Mouse (Mus musculus) hindbrain, embryonic 12.5 days (tissue): ENCODE results near the gene Jmjd1c. TPM values are rescaled to one million over a fixed set of nuclear protein-coding genes. Genes with fewer than 3 reads are reported as not detected.

Source experiments
- ATAC-seq: fragments of 200-750 bp; cut with Nextera tagmentation; 2 replicates; pipeline ENCODE4 v1.8.0; 2017; ENCODE audit warnings: moderate TSS enrichment; ENCODE audit not compliant: low FRiP score
- H3K27ac ChIP-seq: fragments of 300-500 bp; sonication (generic); 2 replicates; pipeline ENCODE4 v1.5.1; 2016; ENCODE audit warnings: mild to moderate bottlenecking
- H3K27me3 ChIP-seq: fragments of 300-500 bp; sonication (generic); 2 replicates; pipeline ENCODE4 v1.6.1; 2016; ENCODE audit warnings: mild to moderate bottlenecking
- H3K36me3 ChIP-seq: fragments of 300-500 bp; sonication (generic); 2 replicates; pipeline ENCODE4 v1.6.1; 2016; ENCODE audit warnings: mild to moderate bottlenecking
- H3K4me1 ChIP-seq: fragments of 300-500 bp; sonication (generic); 2 replicates; pipeline ENCODE4 v1.6.1; 2016
- H3K4me2 ChIP-seq: fragments of 300-500 bp; sonication (generic); replicated peaks from 2 replicates; pipeline ENCODE4 v1.6.1; 2016; ENCODE audit warnings: mild to moderate bottlenecking
- H3K4me3 ChIP-seq: fragments of 300-500 bp; sonication (generic); 2 replicates; pipeline ENCODE4 v1.5.1; 2016; ENCODE audit warnings: mild to moderate bottlenecking
- H3K9ac ChIP-seq: fragments of 300-500 bp; sonication (generic); 2 replicates; pipeline ENCODE4 v1.6.1; 2016; ENCODE audit warnings: mild to moderate bottlenecking, moderate library complexity
- H3K9me3 ChIP-seq: fragments of 300-500 bp; sonication (generic); replicated peaks from 2 replicates; pipeline ENCODE4 v1.6.1; 2016; ENCODE audit warnings: mild to moderate bottlenecking
- WGBS: fragments of 180-500 bp; shearing (Covaris S2); methylation state at CpG from one replicate; pipeline ENCODE4 v1.1.7; 2016; 5-methylcytosine and 5-hydroxymethylcytosine counted together
- polyA plus RNA-seq: library from polyadenylated mRNA; unstranded; fragments of >200 nt; fragmentation: Nextera tagmentation; extraction: Ambion mirVana; gene quantifications from 2 replicates; pipeline ENCODE4 v1.2.1, GENCODE M21; 2016

The Jmjd1c gene
- polyA plus RNA-seq, 1 experiment from 2014 or later: 60.1 TPM

DNA sequence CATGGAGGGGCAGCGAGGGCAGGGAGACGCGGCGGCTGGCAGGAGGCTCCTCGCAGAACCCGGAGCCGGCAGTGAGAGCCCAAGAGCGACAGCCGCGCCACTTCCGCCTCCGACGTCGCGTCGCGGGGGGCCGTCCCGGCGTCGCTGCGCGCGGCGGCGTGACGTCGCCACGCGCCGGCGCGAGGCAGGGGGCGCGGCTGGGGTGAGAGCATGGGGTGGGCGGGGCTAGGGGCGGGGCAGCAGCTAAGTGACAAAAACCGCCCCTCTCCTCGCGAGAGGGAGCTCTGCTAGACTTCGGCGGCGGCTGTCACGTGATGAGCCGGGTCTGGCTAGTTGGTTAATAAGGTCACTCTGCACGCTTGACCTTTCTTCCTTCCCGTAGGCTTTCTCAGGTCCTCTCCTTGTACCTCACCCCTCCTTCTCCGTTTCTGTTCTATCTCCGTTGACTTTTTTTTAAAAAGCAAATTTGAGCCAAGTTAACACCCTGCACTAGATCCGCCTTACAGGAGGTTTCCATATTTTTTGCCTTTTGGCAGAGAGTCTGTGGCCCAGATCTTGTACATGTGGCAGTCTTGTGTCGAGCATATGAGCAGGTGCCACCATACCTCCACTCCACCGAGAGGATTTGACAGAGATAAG lies 189.4 kb downstream of the Jmjd1c start, which contains the start of gene Nrbf2:
Gene Nrbf2, minus strand, starts transcription at position 130 of the 639 bp plus-strand sequence.
- Histone ChIP-seq H3K4me1 (peaks cover 23% of the 10 kb centered on the region), H3K9me3 (no peaks in the 10 kb centered on the region), H3K36me3 (no peaks in the 10 kb centered on the region), H3K27me3 (no peaks in the 10 kb centered on the region), H3K4me3 (peak within 1 kb of the TSS; percentile 85), H3K4me2 (peak within 1 kb of the TSS; percentile 92), H3K9ac (peak within 1 kb of the TSS; percentile 95), H3K27ac (peak within 1 kb of the TSS; percentile 78)
- ATAC-seq: peak; percentile 88
- 4% methylated on average over 41 of the region's 52 CpGs for WGBS

DNA sequence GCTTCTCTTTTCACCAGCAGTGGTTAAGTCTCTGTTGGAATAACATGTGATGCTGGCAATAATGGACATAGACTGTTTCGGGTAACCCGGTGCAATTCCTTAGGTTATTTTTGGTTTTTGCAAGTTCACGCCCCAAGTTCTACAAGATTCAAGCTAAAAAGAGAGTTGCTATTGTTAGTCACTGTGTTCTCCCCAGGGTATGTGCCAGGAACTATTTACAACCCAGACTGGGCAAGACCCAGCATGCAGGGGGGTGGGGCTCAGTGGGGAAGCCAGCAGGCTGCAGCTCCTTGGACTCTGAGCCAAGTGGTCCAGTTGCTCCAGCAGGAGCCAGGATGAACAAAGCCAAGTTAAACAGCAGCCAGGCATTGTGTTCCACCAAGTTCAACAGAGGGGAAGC lies 192.0 kb downstream of the Jmjd1c start:
- Histone ChIP-seq H3K9me3 (no peaks in the 10 kb centered on the region), H3K36me3 (no peaks in the 10 kb centered on the region), H3K4me3 (no peak overlapping the region), H3K4me1 (peaks cover 15% of the 10 kb centered on the region), H3K9ac (no peak overlapping the region), H3K27me3 (no peaks in the 10 kb centered on the region), H3K4me2 (no peak overlapping the region), H3K27ac (no peak overlapping the region)
- ATAC-seq: no peak
- WGBS: 78% methylated on average over 3 of the region's 3 CpGs

DNA sequence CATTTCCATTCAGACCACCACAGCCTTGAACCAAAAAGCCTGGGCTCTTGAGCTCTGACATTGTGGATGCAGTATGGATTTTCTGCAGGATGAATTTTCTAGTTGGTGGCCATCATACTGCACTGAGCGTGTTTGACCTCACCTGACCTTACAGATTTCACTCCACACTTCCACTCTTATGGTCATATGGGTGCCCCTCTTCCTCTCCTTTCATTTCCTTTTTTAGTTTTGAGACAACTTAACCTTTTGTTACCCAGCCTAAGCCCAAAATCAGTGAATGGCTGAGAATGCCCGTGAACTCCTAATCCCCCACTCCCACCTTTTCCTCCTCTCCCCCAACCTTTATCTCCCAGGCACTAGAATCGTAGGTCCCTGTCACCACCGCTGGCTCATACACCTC lies 194.7 kb downstream of the Jmjd1c start:
- H3K27ac ChIP-seq: no peak overlapping the region
- H3K9ac ChIP-seq: no peak overlapping the region
- no peak overlapping the region for H3K4me2 ChIP-seq
- no peaks in the 10 kb centered on the region for H3K4me1 ChIP-seq
- ATAC-seq: no peak
- no peaks in the 10 kb centered on the region for H3K9me3 ChIP-seq
- H3K27me3 ChIP-seq: no peaks in the 10 kb centered on the region
- H3K36me3 ChIP-seq: no peaks in the 10 kb centered on the region
- WGBS: 67% methylated on average over 4 of the region's 4 CpGs
- no peak overlapping the region for H3K4me3 ChIP-seq

DNA sequence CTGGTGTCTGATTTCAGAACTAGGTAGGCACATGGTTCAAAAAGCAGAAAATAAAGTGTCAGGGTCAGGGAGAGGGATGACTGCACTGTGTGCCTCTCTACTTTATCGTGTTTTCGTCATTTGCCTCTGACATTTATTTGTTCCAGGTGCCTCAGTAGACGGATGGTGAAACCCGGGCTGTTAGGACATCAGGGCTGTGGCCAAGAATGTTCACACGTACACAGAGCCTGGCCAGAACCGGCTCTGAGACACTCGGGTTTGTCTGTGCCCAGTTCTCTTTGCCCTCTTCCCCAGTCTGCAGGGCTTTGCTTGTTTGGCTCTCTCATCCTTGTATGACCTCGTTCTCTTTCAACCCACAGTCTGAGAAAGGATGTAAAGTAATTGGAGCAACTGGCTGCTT lies 195.2 kb downstream of the Jmjd1c start:
- Histone ChIP-seq H3K27me3 (no peaks in the 10 kb centered on the region), H3K4me2 (no peak overlapping the region), H3K9me3 (no peaks in the 10 kb centered on the region), H3K9ac (no peak overlapping the region), H3K4me3 (no peak overlapping the region), H3K27ac (no peak overlapping the region), H3K4me1 (no peaks in the 10 kb centered on the region), H3K36me3 (no peaks in the 10 kb centered on the region)
- 74% methylated on average over 8 of the region's 8 CpGs for WGBS
- ATAC-seq: no peak

DNA sequence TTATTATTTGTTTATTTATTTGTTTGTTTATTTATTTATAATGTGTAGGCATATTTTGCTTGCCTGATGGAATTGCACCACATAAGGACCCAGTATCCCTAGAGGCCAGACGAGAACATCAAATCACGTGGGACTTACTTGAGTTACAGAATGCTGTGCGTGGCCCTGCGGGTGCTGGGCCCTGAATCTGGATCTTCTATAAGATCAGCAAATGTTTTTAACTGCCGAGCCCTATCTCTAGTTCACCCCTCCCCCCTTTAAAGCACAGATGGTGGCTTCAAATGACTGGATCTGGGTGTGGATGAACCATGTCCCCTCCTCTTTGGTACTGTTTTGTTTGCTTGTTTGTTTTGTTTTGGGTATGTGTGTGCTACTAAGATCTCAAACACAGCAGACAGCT lies 199.4 kb downstream of the Jmjd1c start:
- no peaks in the 10 kb centered on the region for H3K4me1 ChIP-seq
- 81% methylated on average over 5 of the region's 5 CpGs for WGBS
- no peak overlapping the region for H3K9ac ChIP-seq
- H3K9me3 ChIP-seq: no peaks in the 10 kb centered on the region
- H3K4me2 ChIP-seq: no peak overlapping the region
- no peak overlapping the region for H3K4me3 ChIP-seq
- no peak overlapping the region for H3K27ac ChIP-seq
- ATAC-seq: no peak
- no peaks in the 10 kb centered on the region for H3K36me3 ChIP-seq
- no peaks in the 10 kb centered on the region for H3K27me3 ChIP-seq

DNA sequence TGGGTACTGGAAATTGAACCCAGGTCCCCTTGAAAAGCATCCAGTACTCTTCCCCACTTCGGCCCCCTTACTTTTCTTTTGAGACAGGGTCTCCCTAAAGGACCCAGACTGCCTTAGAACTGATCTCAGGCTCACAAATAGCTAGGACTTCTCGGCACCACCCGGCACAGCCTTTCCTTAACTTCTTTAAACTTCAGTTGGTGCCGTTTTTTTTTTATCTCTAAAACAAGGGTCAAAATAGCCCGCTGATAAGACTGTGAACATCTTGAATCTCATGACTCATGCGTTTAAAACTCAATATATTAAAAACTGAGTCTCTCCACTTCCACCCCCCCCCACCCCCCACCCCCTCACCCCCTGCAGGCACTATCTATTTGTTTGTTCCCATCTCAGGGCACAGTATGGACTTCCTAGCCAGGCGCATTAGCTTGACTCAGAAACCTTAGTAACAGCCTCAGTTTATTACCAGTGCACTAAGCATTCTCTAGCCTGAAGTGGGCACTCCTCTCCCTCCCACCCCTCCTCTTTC lies 200.1 kb downstream of the Jmjd1c start:
- Histone ChIP-seq H3K36me3 (no peaks in the 10 kb centered on the region), H3K27me3 (no peaks in the 10 kb centered on the region), H3K9ac (no peak overlapping the region), H3K4me1 (no peaks in the 10 kb centered on the region), H3K27ac (no peak overlapping the region), H3K9me3 (no peaks in the 10 kb centered on the region), H3K4me2 (no peak overlapping the region), H3K4me3 (no peak overlapping the region)
- ATAC-seq: no peak
- WGBS: 89% methylated on average over 7 of the region's 7 CpGs

DNA sequence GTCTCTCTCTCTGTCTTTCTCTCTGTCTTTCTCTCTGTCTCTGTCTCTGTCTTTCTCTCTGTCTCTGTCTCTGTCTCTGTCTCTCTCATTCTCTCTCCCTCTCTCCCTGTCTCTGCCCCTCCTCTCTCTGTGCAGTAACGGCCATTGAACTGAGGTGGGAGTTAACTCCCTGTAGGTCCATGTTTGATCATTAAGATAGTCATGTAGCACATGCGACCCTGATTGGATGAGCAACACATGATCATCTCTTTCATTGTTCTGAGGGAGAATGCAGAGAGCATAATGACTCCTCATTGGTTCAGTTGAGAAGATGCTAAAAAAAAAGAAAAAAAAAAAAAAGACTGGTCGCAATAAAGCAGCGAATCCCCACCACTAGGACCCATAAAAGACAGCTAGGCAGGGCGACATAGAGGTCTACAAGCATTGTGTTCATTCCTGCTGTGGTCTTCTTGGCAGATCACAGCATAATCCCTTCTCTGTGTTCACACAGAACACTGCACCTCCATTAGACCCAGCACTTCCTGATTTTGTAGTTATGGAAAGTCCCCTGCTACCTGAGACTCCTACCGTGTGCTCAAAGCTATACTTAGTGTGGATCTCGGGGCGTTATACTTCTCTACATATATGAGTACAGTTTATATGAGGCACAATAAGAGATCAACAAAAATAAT lies 200.7 kb downstream of the Jmjd1c start:
- Histone ChIP-seq H3K36me3 (no peaks in the 10 kb centered on the region), H3K27me3 (no peaks in the 10 kb centered on the region), H3K4me3 (no peak overlapping the region), H3K9ac (no peak overlapping the region), H3K4me1 (no peaks in the 10 kb centered on the region), H3K27ac (no peak overlapping the region), H3K4me2 (no peak overlapping the region), H3K9me3 (no peaks in the 10 kb centered on the region)
- ATAC-seq: no peak
- 85% methylated on average over 8 of the region's 8 CpGs for WGBS

DNA sequence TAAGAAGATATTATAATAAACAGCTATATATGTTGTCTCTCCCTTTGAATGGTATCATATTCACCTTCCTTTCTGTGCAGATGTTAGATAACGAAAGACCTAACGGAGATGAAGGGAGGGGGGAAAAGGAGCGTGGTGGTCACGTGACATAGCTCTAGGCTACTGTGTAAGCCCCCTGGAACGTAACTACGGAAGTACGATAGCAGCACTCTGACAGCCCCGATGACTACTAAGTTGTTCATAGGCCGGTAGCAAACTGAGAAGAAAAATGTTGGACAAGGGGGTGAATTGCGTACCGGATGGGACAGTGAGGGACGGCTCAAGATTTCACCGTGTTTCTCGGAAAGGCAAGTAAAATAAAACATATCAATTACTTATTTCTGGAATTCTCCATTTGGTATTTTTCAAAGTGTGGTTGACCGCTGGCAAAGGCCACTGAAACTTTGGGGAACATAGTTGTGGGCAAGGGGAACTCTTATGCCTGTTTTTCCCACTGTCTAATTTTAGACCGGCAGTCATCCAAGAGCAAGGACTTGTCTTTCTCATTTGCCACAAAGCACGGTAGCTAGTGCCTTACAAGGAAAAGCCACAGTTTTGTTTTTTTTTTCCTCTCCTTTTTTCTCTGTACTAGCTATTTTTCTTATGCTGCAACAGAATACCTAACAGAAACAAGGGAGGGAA lies 201.4 kb downstream of the Jmjd1c start:
- H3K27me3 ChIP-seq: no peaks in the 10 kb centered on the region
- H3K27ac ChIP-seq: no peak overlapping the region
- no peaks in the 10 kb centered on the region for H3K36me3 ChIP-seq
- no peak overlapping the region for H3K9ac ChIP-seq
- no peak overlapping the region for H3K4me2 ChIP-seq
- no peak overlapping the region for H3K4me3 ChIP-seq
- 90% methylated on average over 17 of the region's 17 CpGs for WGBS
- ATAC-seq: no peak
- H3K9me3 ChIP-seq: no peaks in the 10 kb centered on the region
- no peaks in the 10 kb centered on the region for H3K4me1 ChIP-seq

DNA sequence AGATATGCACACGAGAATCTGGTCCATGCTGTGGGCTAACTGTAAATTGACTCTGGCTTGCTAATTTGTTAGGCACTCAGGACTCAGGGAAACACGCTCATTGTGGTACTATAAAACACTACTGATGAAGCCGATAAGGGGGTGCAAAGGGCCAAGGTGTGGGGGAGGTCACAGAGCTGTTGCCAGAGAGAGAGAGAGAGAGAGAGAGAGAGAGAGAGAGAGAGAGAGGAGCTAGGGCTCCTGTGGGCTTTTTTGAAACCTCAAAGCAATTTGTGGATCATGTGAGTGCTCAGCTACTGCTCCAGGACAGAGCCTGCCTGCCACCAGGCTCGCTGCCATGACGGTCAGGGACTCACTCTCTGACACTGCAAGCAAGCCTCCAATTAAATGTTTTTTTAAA lies 202.9 kb downstream of the Jmjd1c start:
- Histone ChIP-seq H3K9me3 (no peaks in the 10 kb centered on the region), H3K4me1 (no peaks in the 10 kb centered on the region), H3K4me2 (no peak overlapping the region), H3K36me3 (no peaks in the 10 kb centered on the region), H3K4me3 (no peak overlapping the region), H3K9ac (no peak overlapping the region), H3K27ac (no peak overlapping the region), H3K27me3 (no peaks in the 10 kb centered on the region)
- 67% methylated on average over 5 of the region's 5 CpGs for WGBS
- no peak for ATAC-seq

DNA sequence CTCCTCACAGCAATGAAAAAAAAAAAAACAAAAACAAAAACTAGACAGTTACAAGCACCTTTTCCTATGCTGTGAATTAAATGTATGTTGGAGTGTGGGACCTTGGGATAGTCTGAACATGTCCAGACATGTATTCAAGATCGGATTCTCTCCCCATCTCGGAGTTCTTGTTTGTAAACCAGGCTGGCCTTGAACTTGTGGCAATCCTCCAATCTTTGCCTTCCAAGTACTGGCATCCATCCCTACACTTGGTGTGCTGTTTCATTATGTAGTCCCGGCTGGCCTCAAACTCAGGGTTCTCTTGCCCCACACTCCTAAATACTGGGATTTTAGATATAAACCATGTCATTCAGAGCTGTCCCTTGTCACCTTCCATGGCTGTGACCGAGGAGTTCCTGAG lies 203.4 kb downstream of the Jmjd1c start:
- Histone ChIP-seq H3K9ac (no peak overlapping the region), H3K27me3 (no peaks in the 10 kb centered on the region), H3K4me3 (no peak overlapping the region), H3K36me3 (no peaks in the 10 kb centered on the region), H3K27ac (no peak overlapping the region), H3K4me2 (no peak overlapping the region), H3K9me3 (no peaks in the 10 kb centered on the region), H3K4me1 (no peaks in the 10 kb centered on the region)
- WGBS: 86% methylated on average over 4 of the region's 4 CpGs
- no peak for ATAC-seq

DNA sequence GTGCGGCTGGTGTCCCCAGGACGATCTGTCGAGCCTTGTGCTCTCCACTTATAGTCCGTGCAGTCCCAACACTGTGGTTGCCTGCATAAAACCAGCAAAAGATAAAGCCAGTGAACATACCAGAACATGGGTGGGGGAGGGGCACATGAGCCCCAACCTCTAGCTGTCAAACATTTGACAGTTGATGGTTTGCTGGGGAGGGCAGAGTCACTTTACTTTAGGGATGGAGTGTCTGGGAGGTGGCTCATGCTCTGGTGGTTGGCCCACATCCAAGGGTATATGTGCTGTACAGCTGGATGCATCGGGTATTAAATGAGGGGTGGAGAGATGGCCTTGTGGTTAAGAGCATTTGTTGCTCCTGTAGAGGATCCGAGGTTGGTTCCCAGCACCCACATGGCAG lies 205.1 kb downstream of the Jmjd1c start:
- H3K4me1 ChIP-seq: no peaks in the 10 kb centered on the region
- no peaks in the 10 kb centered on the region for H3K27me3 ChIP-seq
- no peaks in the 10 kb centered on the region for H3K9me3 ChIP-seq
- H3K27ac ChIP-seq: no peak overlapping the region
- ATAC-seq: no peak
- no peaks in the 10 kb centered on the region for H3K36me3 ChIP-seq
- H3K4me2 ChIP-seq: no peak overlapping the region
- 93% methylated on average over 6 of the region's 6 CpGs for WGBS
- H3K4me3 ChIP-seq: no peak overlapping the region
- H3K9ac ChIP-seq: no peak overlapping the region

DNA sequence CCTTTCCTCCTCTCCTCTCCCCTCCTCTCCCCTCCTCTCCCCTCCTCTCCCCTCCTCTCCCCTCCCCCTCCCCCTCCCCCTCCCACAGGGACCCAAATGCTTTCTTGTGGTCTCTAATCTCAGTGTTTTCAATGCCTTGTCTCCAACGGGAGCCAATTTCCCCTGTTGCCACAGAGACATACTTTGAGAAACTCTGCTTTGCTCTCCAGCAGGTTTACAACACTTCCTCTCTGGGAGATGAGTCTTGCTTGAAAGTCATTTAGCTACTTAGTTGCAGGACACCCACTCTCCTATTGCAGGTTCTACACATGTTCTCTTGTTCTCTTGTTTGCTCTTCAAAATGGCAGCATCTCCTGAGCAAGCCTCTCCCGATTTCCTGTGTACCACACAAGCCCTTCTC lies 206.4 kb downstream of the Jmjd1c start:
- H3K27me3 ChIP-seq: no peaks in the 10 kb centered on the region
- no peaks in the 10 kb centered on the region for H3K4me1 ChIP-seq
- no peak for ATAC-seq
- 64% methylated on average over 2 of the region's 2 CpGs for WGBS
- no peak overlapping the region for H3K4me2 ChIP-seq
- no peaks in the 10 kb centered on the region for H3K9me3 ChIP-seq
- no peaks in the 10 kb centered on the region for H3K36me3 ChIP-seq
- H3K27ac ChIP-seq: no peak overlapping the region
- no peak overlapping the region for H3K9ac ChIP-seq
- H3K4me3 ChIP-seq: no peak overlapping the region
